Mouse (Mus musculus): ENCODE data around the gene Mef2b. TPM values are rescaled to one million over a fixed set of nuclear protein-coding genes. Genes with fewer than 3 reads are reported as not detected.
A peak's percentile ranks its signal among the peaks of the same experiment; 100 is the strongest.

Mef2b gene
- polyA plus RNA-seq, 1 experiment from 2014 or later, result 0.45 TPM

GRCm38 (mm10) chr8:70137890-70138289 lies 1.6 kb upstream of the Mef2b start:
- peaks cover 5% of the 10 kb centered on the region for H3K4me1 ChIP-seq (ENCODE audit: control insufficient read depth, insufficient read depth, low read length)
- ATAC-seq (replicated peaks; ENCODE audit: insufficient number of reproducible peaks, low FRiP score, low TSS enrichment, low read depth) (no peak), DNase-seq (ENCODE audit: low spot score) (no peak)
- peak overlapping the region; percentile 52 for H3K9ac ChIP-seq (replicated peaks; ENCODE audit: low read length)
- H3K4me2 ChIP-seq (ENCODE audit: low read depth, low read length), result peak overlapping the region; percentile 55
- H3K27me3 ChIP-seq (ENCODE audit: control insufficient read depth, insufficient read depth, low read length), result no peaks in the 10 kb centered on the region
- no peak overlapping the region for H3K27ac ChIP-seq (replicated peaks; ENCODE audit: low read depth, low read length)
- peak overlapping the region; percentile 78; the same call in 1 of the 2 replicates for H3K4me3 ChIP-seq (ENCODE audit: low read depth, low read length)
- 83% methylated on average over 4 of the region's 4 CpGs for WGBS
- no peaks in the 10 kb centered on the region for H3K9me3 ChIP-seq (replicated peaks; ENCODE audit: control insufficient read depth, low read length)
- peaks cover 7% of the 10 kb centered on the region for H3K36me3 ChIP-seq (replicated peaks; ENCODE audit: control insufficient read depth, insufficient read depth, low read depth, low read length)

GRCm38 (mm10) chr8:70139981-70140380 lies 470 bp downstream of the Mef2b start:
- Histone ChIP-seq H3K4me2 (ENCODE audit: low read depth, low read length) (peak overlapping the region; percentile 81), H3K4me1 (ENCODE audit: control insufficient read depth, insufficient read depth, low read length) (peaks cover 5% of the 10 kb centered on the region), H3K4me3 (ENCODE audit: low read depth, low read length) (peak overlapping the region; percentile 78), H3K27ac (replicated peaks; ENCODE audit: low read depth, low read length) (peak overlapping the region; percentile 57), H3K9me3 (replicated peaks; ENCODE audit: control insufficient read depth, low read length) (no peaks in the 10 kb centered on the region), H3K36me3 (replicated peaks; ENCODE audit: control insufficient read depth, insufficient read depth, low read depth, low read length) (peaks cover 3% of the 10 kb centered on the region), H3K9ac (replicated peaks; ENCODE audit: low read length) (peak overlapping the region; percentile 83), H3K27me3 (ENCODE audit: control insufficient read depth, insufficient read depth, low read length) (no peaks in the 10 kb centered on the region)
- no peak for ATAC-seq (replicated peaks; ENCODE audit: insufficient number of reproducible peaks, low FRiP score, low TSS enrichment, low read depth)
- WGBS, result 13% methylated on average over 9 of the region's 9 CpGs
- DNase-seq (ENCODE audit: low spot score), result peak; percentile 11

- Histone ChIP-seq H3K9ac (replicated peaks; ENCODE audit: low read length) (no peak overlapping the region), H3K4me3 (ENCODE audit: low read depth, low read length) (no peak overlapping the region), H3K36me3 (replicated peaks; ENCODE audit: control insufficient read depth, insufficient read depth, low read depth, low read length) (peaks cover 2% of the 10 kb centered on the region), H3K27me3 (ENCODE audit: control insufficient read depth, insufficient read depth, low read length) (no peaks in the 10 kb centered on the region), H3K27ac (replicated peaks; ENCODE audit: low read depth, low read length) (no peak overlapping the region), H3K9me3 (replicated peaks; ENCODE audit: control insufficient read depth, low read length) (no peaks in the 10 kb centered on the region), H3K4me2 (ENCODE audit: low read depth, low read length) (no peak overlapping the region), H3K4me1 (ENCODE audit: control insufficient read depth, insufficient read depth, low read length) (no peaks in the 10 kb centered on the region)
- no peak for ATAC-seq (replicated peaks; ENCODE audit: insufficient number of reproducible peaks, low FRiP score, low TSS enrichment, low read depth)
- no peak for DNase-seq (ENCODE audit: low spot score)
- WGBS, result 81% methylated on average over 7 of the region's 7 CpGs
Observed at GRCm38 (mm10) chr8:70147678-70148607, 8.4 kb downstream of the Mef2b start.

GRCm38 (mm10) chr8:70150158-70150557 lies 10.6 kb downstream of the Mef2b start:
- Histone ChIP-seq H3K4me2 (ENCODE audit: low read depth, low read length) (no peak overlapping the region), H3K36me3 (replicated peaks; ENCODE audit: control insufficient read depth, insufficient read depth, low read depth, low read length) (peaks cover 2% of the 10 kb centered on the region; the same call in 1 of the 2 replicates), H3K27ac (replicated peaks; ENCODE audit: low read depth, low read length) (no peak overlapping the region), H3K9ac (replicated peaks; ENCODE audit: low read length) (peak overlapping the region; percentile 41; the same call in 1 of the 2 replicates), H3K9me3 (replicated peaks; ENCODE audit: control insufficient read depth, low read length) (no peaks in the 10 kb centered on the region), H3K27me3 (ENCODE audit: control insufficient read depth, insufficient read depth, low read length) (no peaks in the 10 kb centered on the region), H3K4me3 (ENCODE audit: low read depth, low read length) (no peak overlapping the region), H3K4me1 (ENCODE audit: control insufficient read depth, insufficient read depth, low read length) (no peaks in the 10 kb centered on the region)
- ATAC-seq (replicated peaks; ENCODE audit: insufficient number of reproducible peaks, low FRiP score, low TSS enrichment, low read depth), result no peak
- 15% methylated on average over 13 of the region's 13 CpGs for WGBS
- DNase-seq (ENCODE audit: low spot score), result peak; percentile 30

- no peak overlapping the region for H3K4me3 ChIP-seq (ENCODE audit: low read depth, low read length)
- no peaks in the 10 kb centered on the region for H3K36me3 ChIP-seq (replicated peaks; ENCODE audit: control insufficient read depth, insufficient read depth, low read depth, low read length)
- DNase-seq (ENCODE audit: low spot score) (peak; percentile 87), ATAC-seq (replicated peaks; ENCODE audit: insufficient number of reproducible peaks, low FRiP score, low TSS enrichment, low read depth) (peak; percentile 95)
- WGBS, result 17% methylated on average over 19 of the region's 22 CpGs
- H3K9ac ChIP-seq (replicated peaks; ENCODE audit: low read length), result no peak overlapping the region
- no peaks in the 10 kb centered on the region for H3K27me3 ChIP-seq (ENCODE audit: control insufficient read depth, insufficient read depth, low read length)
- 0 out of 2 replicates have a peak overlapping the region, but pooled peaks have one; percentile 2 for H3K4me2 ChIP-seq (ENCODE audit: low read depth, low read length)
- no peaks in the 10 kb centered on the region for H3K4me1 ChIP-seq (ENCODE audit: control insufficient read depth, insufficient read depth, low read length)
- no peak overlapping the region for H3K27ac ChIP-seq (replicated peaks; ENCODE audit: low read depth, low read length)
- H3K9me3 ChIP-seq (replicated peaks; ENCODE audit: control insufficient read depth, low read length), result no peaks in the 10 kb centered on the region
Observed at GRCm38 (mm10) chr8:70152537-70153257, 13.2 kb downstream of the Mef2b start.

- Histone ChIP-seq H3K27me3 (ENCODE audit: control insufficient read depth, insufficient read depth, low read length) (no peaks in the 10 kb centered on the region), H3K4me1 (ENCODE audit: control insufficient read depth, insufficient read depth, low read length) (no peaks in the 10 kb centered on the region), H3K4me2 (ENCODE audit: low read depth, low read length) (no peak overlapping the region), H3K4me3 (ENCODE audit: low read depth, low read length) (no peak overlapping the region), H3K27ac (replicated peaks; ENCODE audit: low read depth, low read length) (no peak overlapping the region), H3K9me3 (replicated peaks; ENCODE audit: control insufficient read depth, low read length) (no peaks in the 10 kb centered on the region), H3K36me3 (replicated peaks; ENCODE audit: control insufficient read depth, insufficient read depth, low read depth, low read length) (no peaks in the 10 kb centered on the region), H3K9ac (replicated peaks; ENCODE audit: low read length) (no peak overlapping the region)
- no peak for DNase-seq (ENCODE audit: low spot score)
- WGBS, result 88% methylated on average over 1 of the region's 1 CpGs
- ATAC-seq (replicated peaks; ENCODE audit: insufficient number of reproducible peaks, low FRiP score, low TSS enrichment, low read depth), result no peak
Observed at GRCm38 (mm10) chr8:70157240-70157800, 17.8 kb downstream of the Mef2b start.

- Histone ChIP-seq H3K27ac (replicated peaks; ENCODE audit: low read depth, low read length) (no peak overlapping the region), H3K9me3 (replicated peaks; ENCODE audit: control insufficient read depth, low read length) (no peaks in the 10 kb centered on the region), H3K27me3 (ENCODE audit: control insufficient read depth, insufficient read depth, low read length) (no peaks in the 10 kb centered on the region), H3K4me1 (ENCODE audit: control insufficient read depth, insufficient read depth, low read length) (no peaks in the 10 kb centered on the region), H3K4me3 (ENCODE audit: low read depth, low read length) (peak overlapping the region; percentile 42), H3K4me2 (ENCODE audit: low read depth, low read length) (peak overlapping the region; percentile 70), H3K9ac (replicated peaks; ENCODE audit: low read length) (peak overlapping the region; percentile 51), H3K36me3 (replicated peaks; ENCODE audit: control insufficient read depth, insufficient read depth, low read depth, low read length) (no peaks in the 10 kb centered on the region)
- DNase-seq (ENCODE audit: low spot score) (peak; percentile 88), ATAC-seq (replicated peaks; ENCODE audit: insufficient number of reproducible peaks, low FRiP score, low TSS enrichment, low read depth) (peak; percentile 85)
- 11% methylated on average over 38 of the region's 40 CpGs for WGBS
Observed at GRCm38 (mm10) chr8:70158069-70158853, 18.8 kb downstream of the Mef2b start.
